Mouse (Mus musculus): ENCODE measurements around the gene Xrcc4. TPM values are rescaled to one million over a fixed set of nuclear protein-coding genes. Genes with fewer than 3 reads are reported as not detected.

The Xrcc4 gene
- polyA plus RNA-seq, 1 experiment from 2014 or later: 15.6 TPM

- Histone ChIP-seq H3K27ac (replicated peaks; ENCODE audit: low read depth, low read length) (0 out of 2 replicates have a peak overlapping the region, but pooled peaks have one; percentile 75), H3K4me1 (ENCODE audit: control insufficient read depth, insufficient read depth, low read length) (peaks cover 8% of the 10 kb centered on the region; the same call in 1 of the 2 replicates), H3K4me3 (replicated peaks; ENCODE audit: low read depth, low read length) (peak overlapping the region; percentile 59), H3K27me3 (ENCODE audit: control insufficient read depth, insufficient read depth, low read length) (peaks cover 8% of the 10 kb centered on the region; the same call in 1 of the 2 replicates), H3K36me3 (ENCODE audit: control insufficient read depth, insufficient read depth, low read length) (no peaks in the 10 kb centered on the region), H3K9ac (replicated peaks; ENCODE audit: low read length) (peak overlapping the region; percentile 70; the same call in 1 of the 2 replicates), H3K4me2 (ENCODE audit: low read length) (peak overlapping the region; percentile 98), H3K9me3 (ENCODE audit: control insufficient read depth, low read length) (no peaks in the 10 kb centered on the region)
- DNase-seq (peak; percentile 8), ATAC-seq (ENCODE audit: low FRiP score, low TSS enrichment) (no peak)
- 4% methylated on average over 8 of the region's 8 CpGs for WGBS
Measured at GRCm38 (mm10) chr13:89743201-89743600, 346.2 kb downstream of the Xrcc4 start.

DNA sequence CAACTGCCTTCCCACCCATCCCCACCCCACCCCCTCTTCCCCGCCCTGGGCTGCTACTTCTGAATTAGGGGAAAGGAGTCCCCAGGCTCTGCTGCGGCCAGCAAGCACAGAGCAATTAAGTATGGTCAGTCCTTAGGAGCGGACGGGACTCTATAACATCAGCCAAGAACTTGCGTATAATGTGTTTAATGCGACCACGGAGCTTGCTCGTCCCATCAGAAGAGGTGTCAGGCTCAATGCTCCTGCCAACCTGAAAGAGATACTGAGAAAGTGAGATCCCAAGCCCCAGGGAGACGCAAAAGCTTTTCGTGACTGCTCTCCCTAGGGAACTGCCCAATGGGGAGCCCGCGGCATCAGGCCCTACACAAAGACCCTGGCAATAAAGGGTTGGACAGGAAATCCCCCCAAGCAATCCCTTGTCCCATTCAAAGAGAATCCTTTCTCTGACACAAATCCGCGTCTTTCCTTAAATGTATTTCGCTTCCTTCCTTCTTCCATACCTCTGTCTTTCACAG lies 346.7 kb downstream of the Xrcc4 start:
- peak overlapping the region; percentile 70 for H3K9ac ChIP-seq (replicated peaks; ENCODE audit: low read length)
- H3K27ac ChIP-seq (replicated peaks; ENCODE audit: low read depth, low read length): peak overlapping the region; percentile 75
- DNase-seq (peak; percentile 62), ATAC-seq (ENCODE audit: low FRiP score, low TSS enrichment) (no peak; the same call in 1 of the 2 replicates)
- peaks cover 8% of the 10 kb centered on the region; the same call in 1 of the 2 replicates for H3K27me3 ChIP-seq (ENCODE audit: control insufficient read depth, insufficient read depth, low read length)
- WGBS: under 1% methylated on average over 15 of the region's 15 CpGs
- H3K4me3 ChIP-seq (replicated peaks; ENCODE audit: low read depth, low read length): peak overlapping the region; percentile 59
- H3K4me1 ChIP-seq (ENCODE audit: control insufficient read depth, insufficient read depth, low read length): peaks cover 8% of the 10 kb centered on the region; the same call in 1 of the 2 replicates
- H3K36me3 ChIP-seq (ENCODE audit: control insufficient read depth, insufficient read depth, low read length): no peaks in the 10 kb centered on the region
- H3K9me3 ChIP-seq (ENCODE audit: control insufficient read depth, low read length): no peaks in the 10 kb centered on the region
- peak overlapping the region; percentile 98 for H3K4me2 ChIP-seq (ENCODE audit: low read length)

DNA sequence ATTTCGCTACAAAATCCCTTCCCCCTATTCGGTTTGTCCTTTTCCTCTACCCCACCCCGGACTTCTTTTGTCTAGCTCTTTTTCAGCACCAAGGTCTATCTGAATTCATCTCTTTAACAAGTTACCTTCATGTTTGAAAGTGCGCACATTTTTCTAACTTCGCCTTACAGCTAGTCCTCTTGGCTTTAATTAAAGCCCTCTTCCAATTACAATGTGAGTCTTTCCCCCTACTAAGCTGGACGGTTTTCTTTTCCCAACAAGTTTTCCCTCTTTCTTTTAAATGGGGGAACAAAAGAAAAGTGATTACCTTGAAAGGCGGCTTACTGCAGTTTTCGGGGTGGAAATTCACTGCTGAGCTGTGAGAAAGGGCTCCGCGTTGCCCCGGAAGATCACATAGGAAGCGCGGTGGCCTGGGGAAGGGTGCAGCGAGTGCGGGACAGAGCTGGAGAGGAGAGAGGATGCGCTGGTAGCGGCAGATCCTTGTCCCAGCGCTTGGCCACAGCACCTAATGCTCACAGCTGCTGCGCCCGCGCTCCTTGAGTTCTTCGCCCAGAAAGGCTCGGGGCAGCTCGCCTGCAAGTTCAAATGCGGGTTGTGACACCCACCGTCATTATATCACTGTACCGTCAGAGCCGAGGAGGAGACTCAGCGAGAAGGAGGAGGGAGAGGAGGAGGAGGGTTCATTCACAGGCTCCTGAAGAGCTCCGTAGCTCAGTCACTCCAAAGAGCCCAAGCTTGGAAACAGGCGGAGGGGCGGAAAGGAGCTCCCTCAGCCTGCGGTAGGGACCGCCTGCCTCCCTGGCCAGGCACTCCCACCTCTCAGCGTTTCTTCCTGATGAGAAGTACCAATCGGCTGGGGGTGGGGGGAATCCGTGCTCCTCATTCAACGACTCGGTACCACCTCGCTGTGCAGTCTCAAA lies 347.4 kb downstream of the Xrcc4 start, which contains the start of gene Vcan:
Vcan (minus strand) TSS at position 744 of the 920 bp plus-strand sequence.
- Histone ChIP-seq H3K4me1 (ENCODE audit: control insufficient read depth, insufficient read depth, low read length) (peaks cover 8% of the 10 kb centered on the region; the same call in 1 of the 2 replicates), H3K27me3 (ENCODE audit: control insufficient read depth, insufficient read depth, low read length) (peaks cover 8% of the 10 kb centered on the region; the same call in 1 of the 2 replicates), H3K9me3 (ENCODE audit: control insufficient read depth, low read length) (no peaks in the 10 kb centered on the region), H3K4me2 (ENCODE audit: low read length) (peak within 1 kb of the TSS; percentile 98), H3K27ac (replicated peaks; ENCODE audit: low read depth, low read length) (peak within 1 kb of the TSS; percentile 80), H3K4me3 (replicated peaks; ENCODE audit: low read depth, low read length) (peak within 1 kb of the TSS; percentile 59), H3K9ac (replicated peaks; ENCODE audit: low read length) (peak within 1 kb of the TSS; percentile 70), H3K36me3 (ENCODE audit: control insufficient read depth, insufficient read depth, low read length) (no peaks in the 10 kb centered on the region)
- ATAC-seq (ENCODE audit: low FRiP score, low TSS enrichment): peak; percentile 61
- WGBS: under 1% methylated on average over 40 of the region's 40 CpGs
- DNase-seq: peak; percentile 78

DNA sequence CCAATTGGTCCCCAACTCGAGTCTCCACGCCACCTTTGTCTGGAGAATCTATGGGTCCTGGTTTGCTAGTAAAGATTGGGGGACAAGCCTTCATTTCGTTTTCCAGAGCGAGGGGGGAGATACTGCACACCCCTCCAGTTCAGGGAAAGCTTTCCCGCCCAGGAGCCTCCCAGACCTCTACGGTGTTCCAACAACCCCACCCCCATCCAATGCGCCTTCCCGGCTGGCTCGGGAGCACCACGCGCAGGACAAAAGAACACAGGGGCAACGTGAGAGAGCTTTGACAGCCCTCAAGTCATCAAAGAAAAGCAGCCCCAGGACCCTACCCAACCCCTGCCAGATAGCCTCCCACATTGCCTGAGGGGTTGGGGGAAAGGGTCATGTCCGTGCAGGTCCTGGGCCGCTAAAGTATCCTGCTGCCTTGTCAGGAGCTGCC lies 348.3 kb downstream of the Xrcc4 start:
- Histone ChIP-seq H3K27me3 (ENCODE audit: control insufficient read depth, insufficient read depth, low read length) (peaks cover 8% of the 10 kb centered on the region; the same call in 1 of the 2 replicates), H3K4me2 (ENCODE audit: low read length) (peak overlapping the region; percentile 98), H3K9ac (replicated peaks; ENCODE audit: low read length) (peak overlapping the region; percentile 70), H3K36me3 (ENCODE audit: control insufficient read depth, insufficient read depth, low read length) (no peaks in the 10 kb centered on the region), H3K9me3 (ENCODE audit: control insufficient read depth, low read length) (no peaks in the 10 kb centered on the region), H3K27ac (replicated peaks; ENCODE audit: low read depth, low read length) (peak overlapping the region; percentile 80), H3K4me3 (replicated peaks; ENCODE audit: low read depth, low read length) (peak overlapping the region; percentile 59), H3K4me1 (ENCODE audit: control insufficient read depth, insufficient read depth, low read length) (peaks cover 8% of the 10 kb centered on the region; the same call in 1 of the 2 replicates)
- under 1% methylated on average over 14 of the region's 14 CpGs for WGBS
- ATAC-seq (ENCODE audit: low FRiP score, low TSS enrichment) (peak; percentile 53; the same call in 1 of the 2 replicates), DNase-seq (peak; percentile 74)

- Histone ChIP-seq H3K27ac (replicated peaks; ENCODE audit: low read depth, low read length) (peak overlapping the region; percentile 80), H3K4me2 (ENCODE audit: low read length) (peak overlapping the region; percentile 98), H3K9me3 (ENCODE audit: control insufficient read depth, low read length) (no peaks in the 10 kb centered on the region), H3K9ac (replicated peaks; ENCODE audit: low read length) (peak overlapping the region; percentile 70), H3K36me3 (ENCODE audit: control insufficient read depth, insufficient read depth, low read length) (no peaks in the 10 kb centered on the region), H3K4me1 (ENCODE audit: control insufficient read depth, insufficient read depth, low read length) (peaks cover 8% of the 10 kb centered on the region; the same call in 1 of the 2 replicates), H3K27me3 (ENCODE audit: control insufficient read depth, insufficient read depth, low read length) (peaks cover 8% of the 10 kb centered on the region; the same call in 1 of the 2 replicates), H3K4me3 (replicated peaks; ENCODE audit: low read depth, low read length) (peak overlapping the region; percentile 59)
- under 1% methylated on average over 33 of the region's 33 CpGs for WGBS
- ATAC-seq (ENCODE audit: low FRiP score, low TSS enrichment): peak; percentile 82
- DNase-seq: peak; percentile 91
Measured at GRCm38 (mm10) chr13:89740243-89741115, 348.9 kb downstream of the Xrcc4 start.

DNA sequence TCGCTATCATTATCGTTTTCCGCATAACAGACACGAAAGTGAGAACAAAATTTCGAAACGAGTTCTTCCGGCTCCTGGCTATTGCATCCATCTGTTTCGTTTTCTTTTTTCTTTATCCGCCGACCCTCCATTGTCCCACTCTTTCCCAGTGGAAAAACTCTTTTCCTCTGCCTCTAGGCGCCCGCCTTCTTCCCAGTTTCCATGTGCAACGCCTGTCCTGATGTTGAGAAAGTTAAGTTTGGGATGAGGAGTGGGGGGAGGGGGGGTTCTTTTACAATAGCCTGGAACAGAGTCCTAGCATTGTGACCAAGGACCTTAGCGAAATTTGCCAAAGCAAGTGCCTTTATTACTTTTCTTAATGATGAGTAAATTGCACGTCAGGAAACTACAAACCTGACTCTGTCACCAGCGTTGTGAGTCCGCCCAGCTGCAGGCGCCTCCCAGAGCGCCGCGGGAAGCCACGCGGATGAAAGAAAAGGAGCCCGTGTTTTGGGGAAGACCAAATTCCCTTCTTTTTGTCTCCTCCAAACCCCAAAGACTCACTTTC lies 349.6 kb downstream of the Xrcc4 start:
- Histone ChIP-seq H3K9me3 (ENCODE audit: control insufficient read depth, low read length) (no peaks in the 10 kb centered on the region), H3K9ac (replicated peaks; ENCODE audit: low read length) (peak overlapping the region; percentile 56), H3K36me3 (ENCODE audit: control insufficient read depth, insufficient read depth, low read length) (no peaks in the 10 kb centered on the region), H3K4me3 (replicated peaks; ENCODE audit: low read depth, low read length) (peak overlapping the region; percentile 59), H3K4me1 (ENCODE audit: control insufficient read depth, insufficient read depth, low read length) (peaks cover 8% of the 10 kb centered on the region; the same call in 1 of the 2 replicates), H3K4me2 (ENCODE audit: low read length) (peak overlapping the region; percentile 98), H3K27me3 (ENCODE audit: control insufficient read depth, insufficient read depth, low read length) (peaks cover 8% of the 10 kb centered on the region; the same call in 1 of the 2 replicates), H3K27ac (replicated peaks; ENCODE audit: low read depth, low read length) (peak overlapping the region; percentile 70)
- WGBS: under 1% methylated on average over 24 of the region's 24 CpGs
- ATAC-seq (ENCODE audit: low FRiP score, low TSS enrichment): peak; percentile 16; the same call in 1 of the 2 replicates
- DNase-seq: no peak

- Histone ChIP-seq H3K4me1 (ENCODE audit: control insufficient read depth, insufficient read depth, low read length) (peaks cover 8% of the 10 kb centered on the region; the same call in 1 of the 2 replicates), H3K9me3 (ENCODE audit: control insufficient read depth, low read length) (no peaks in the 10 kb centered on the region), H3K4me3 (replicated peaks; ENCODE audit: low read depth, low read length) (peak overlapping the region; percentile 59), H3K27ac (replicated peaks; ENCODE audit: low read depth, low read length) (peak overlapping the region; percentile 70), H3K4me2 (ENCODE audit: low read length) (peak overlapping the region; percentile 98), H3K9ac (replicated peaks; ENCODE audit: low read length) (peak overlapping the region; percentile 56), H3K36me3 (ENCODE audit: control insufficient read depth, insufficient read depth, low read length) (no peaks in the 10 kb centered on the region), H3K27me3 (ENCODE audit: control insufficient read depth, insufficient read depth, low read length) (peaks cover 8% of the 10 kb centered on the region; the same call in 1 of the 2 replicates)
- ATAC-seq (ENCODE audit: low FRiP score, low TSS enrichment): peak; percentile 29; the same call in 1 of the 2 replicates
- peak; percentile 72 for DNase-seq
- WGBS: 2% methylated on average over 31 of the region's 31 CpGs
Measured at GRCm38 (mm10) chr13:89738776-89739695, 350.4 kb downstream of the Xrcc4 start.

Data from midbrain, embryonic 14.5 days (tissue).